Comparison of ENCODE assay signal across 8 mouse cellular contexts in genomic region chr4:96705281-96705951, GRCm38 (mm10). TPM values are rescaled to one million over a fixed set of nuclear protein-coding genes. Genes with fewer than 3 reads are reported as not detected.
A peak's percentile ranks its signal among the peaks of the same experiment; 100 is the strongest.
DNase-seq lines count a peak whose midpoint lies in the region; ATAC-seq and TF ChIP-seq lines count a peak whose summit lies in the region.

No protein-coding gene starts in this region.

- H3K9ac ChIP-seq in lung, embryonic 14.5 days, result no peak overlapping the region

- H3K4me1 ChIP-seq in lung, embryonic 14.5 days (ENCODE audit: insufficient read depth), result no peaks in the 10 kb centered on the region

- no peak for ATAC-seq in lung, embryonic 14.5 days (ENCODE audit: insufficient read depth)

- no peak overlapping the region for H3K4me3 ChIP-seq in lung, embryonic 14.5 days (ENCODE audit: low read depth, low read length)

- no peak overlapping the region for H3K4me2 ChIP-seq in lung, embryonic 14.5 days

- H3K27me3 ChIP-seq in lung, embryonic 14.5 days (ENCODE audit: insufficient read depth, low read length), result no peaks in the 10 kb centered on the region

- 57% methylated on average over 2 of the region's 2 CpGs for WGBS in lung, embryonic 14.5 days

- H3K36me3 ChIP-seq in lung, embryonic 14.5 days (ENCODE audit: insufficient read depth), result no peaks in the 10 kb centered on the region

- H3K9me3 ChIP-seq in lung, embryonic 14.5 days (ENCODE audit: low read depth, low read length), result no peaks in the 10 kb centered on the region

- peak; percentile 61 for TF ChIP-seq CTCF in lung, embryonic 14.5 days (IDR thresholded peaks at IDR 0.05; ENCODE audit: low read depth)

- DNase-seq in embryo, embryonic 10 days (ENCODE audit: low spot score), result peak; percentile 42
- DNase-seq in embryo, embryonic 9.5 days (ENCODE audit: extremely low spot score), result no peak
- peak; percentile 5 for DNase-seq in A20 (ENCODE audit: low read depth, low spot score)
- peak; percentile 40 to 61 for DNase-seq in cerebellum, adult 18-20 months
- DNase-seq in frontal cortex, adult 2 months (ENCODE audit: extremely low spot score in 1 of 2, low spot score in 1 of 2), result peak; percentile 55 to 89
- peak; percentile 63 for DNase-seq in kidney, postnatal 14 days
- DNase-seq in lung, embryonic 14.5 days, result peak; percentile 80
- DNase-seq in right cerebral cortex, postnatal 14 days, result peak; percentile 52

- no peak overlapping the region for H3K27ac ChIP-seq in lung, embryonic 14.5 days (ENCODE audit: low read depth)

RNA-seq across cellular contexts. Expression of gene Cyp2j5, which starts 41.5 kb away (rescaled TPM):
- polyA plus RNA-seq in frontal cortex, adult 2 months (2012; rRNA removed), result not detected in 2 replicates
- not detected in 2 replicates for polyA plus RNA-seq in lung, embryonic 14.5 days (2014; fragmentation: Nextera tagmentation; extraction: Ambion mirVana)
